Mouse (Mus musculus) frontal cortex, postnatal 10 days (tissue): ENCODE data around the gene Gm13283.
"Not testable (repeated sequence)": the region's sequence is repeated elsewhere in the genome, so short reads cannot be mapped to it uniquely, and the experiment has no call there.

Source experiments
- DNase-seq, 2 experiments: peaks; one replicate each; pipeline ENCODE4 v3.0.0; 2022; ENCODE audit warnings: low spot score in 2 of 2, mixed read lengths in 1 of 2

Gm13283 gene

GRCm38 (mm10) chr4:88762341-88762740 lies 2.4 kb downstream of the Gm13283 start:
- peak in 1 of 2 experiments; percentile 26 for DNase-seq

- peak in 1 of 2 experiments; percentile 17 for DNase-seq
Observed at GRCm38 (mm10) chr4:88763384-88764018, 3.6 kb downstream of the Gm13283 start.

DNA sequence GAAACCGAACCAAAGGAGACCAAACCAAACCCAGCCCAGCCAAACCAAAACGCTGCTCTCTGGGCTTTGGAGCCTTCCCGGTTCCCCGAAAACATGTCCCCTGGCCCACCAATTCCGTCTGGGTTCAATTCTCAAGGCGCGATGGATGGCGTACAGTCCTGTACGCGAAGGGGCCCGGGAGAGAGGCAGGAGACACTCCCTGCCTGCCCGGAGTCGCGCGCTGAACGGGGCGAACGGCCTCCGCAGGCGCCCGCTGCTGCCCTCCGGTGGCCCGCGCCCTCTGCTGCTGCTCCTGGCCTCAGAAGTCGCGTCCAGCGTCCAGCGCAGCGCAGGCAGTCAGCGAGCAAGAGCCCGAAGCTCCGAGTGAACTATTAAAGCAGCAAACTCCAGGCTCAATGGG lies 13.6 kb downstream of the Gm13283 start, which contains the start of gene Gm13290:
TSS of gene Gm13290 (plus strand) at position 301 of the 400 bp plus-strand sequence.
- not testable (repeated sequence) for DNase-seq

DNA sequence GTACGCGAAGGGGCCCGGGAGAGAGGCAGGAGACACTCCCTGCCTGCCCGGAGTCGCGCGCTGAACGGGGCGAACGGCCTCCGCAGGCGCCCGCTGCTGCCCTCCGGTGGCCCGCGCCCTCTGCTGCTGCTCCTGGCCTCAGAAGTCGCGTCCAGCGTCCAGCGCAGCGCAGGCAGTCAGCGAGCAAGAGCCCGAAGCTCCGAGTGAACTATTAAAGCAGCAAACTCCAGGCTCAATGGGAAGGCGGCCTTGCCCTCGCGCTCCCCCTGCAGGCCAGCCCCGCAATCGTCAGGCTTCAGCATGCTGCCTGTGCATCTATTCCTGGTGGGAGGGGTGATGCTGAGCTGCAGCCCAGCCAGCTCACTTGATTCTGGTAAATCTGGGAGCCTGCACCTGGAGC lies 16.7 kb downstream of the Gm13283 start, which contains the start of gene Gm13289:
TSS of gene Gm13289 (plus strand) at position 301 of the 400 bp plus-strand sequence.
- DNase-seq: not testable (repeated sequence)

DNA sequence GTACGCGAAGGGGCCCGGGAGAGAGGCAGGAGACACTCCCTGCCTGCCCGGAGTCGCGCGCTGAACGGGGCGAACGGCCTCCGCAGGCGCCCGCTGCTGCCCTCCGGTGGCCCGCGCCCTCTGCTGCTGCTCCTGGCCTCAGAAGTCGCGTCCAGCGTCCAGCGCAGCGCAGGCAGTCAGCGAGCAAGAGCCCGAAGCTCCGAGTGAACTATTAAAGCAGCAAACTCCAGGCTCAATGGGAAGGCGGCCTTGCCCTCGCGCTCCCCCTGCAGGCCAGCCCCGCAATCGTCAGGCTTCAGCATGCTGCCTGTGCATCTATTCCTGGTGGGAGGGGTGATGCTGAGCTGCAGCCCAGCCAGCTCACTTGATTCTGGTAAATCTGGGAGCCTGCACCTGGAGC lies 19.6 kb downstream of the Gm13283 start, which contains the start of gene Gm13272:
TSS of gene Gm13272 (plus strand) at position 301 of the 400 bp plus-strand sequence.
- not testable (repeated sequence) for DNase-seq

GRCm38 (mm10) chr4:88780320-88780719 lies 20.4 kb downstream of the Gm13283 start:
- DNase-seq: not testable (repeated sequence)

DNA sequence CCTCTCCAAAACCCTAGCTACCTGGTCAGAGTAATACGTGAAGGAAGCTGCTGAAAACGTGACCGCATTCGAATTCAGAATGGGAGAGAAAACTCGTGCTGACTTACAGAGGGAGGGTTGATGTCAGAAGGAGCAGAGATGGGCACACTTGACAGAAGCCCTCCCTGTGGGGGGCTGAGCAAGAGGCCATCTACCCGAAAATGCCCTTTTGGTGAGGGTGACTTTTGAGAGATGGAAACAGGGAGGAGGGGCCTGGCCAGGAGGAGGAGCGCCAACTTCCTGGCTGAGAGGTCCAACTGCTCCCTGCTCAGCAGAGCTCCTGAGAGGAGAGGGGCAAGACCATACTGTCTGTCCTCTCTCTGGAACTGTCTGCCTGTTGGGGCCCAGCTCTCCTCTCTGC lies 21.9 kb downstream of the Gm13283 start, which contains the start of gene Ifnz:
TSS of gene Ifnz (plus strand) at position 301 of the 400 bp plus-strand sequence.
- DNase-seq: not testable (repeated sequence)

DNA sequence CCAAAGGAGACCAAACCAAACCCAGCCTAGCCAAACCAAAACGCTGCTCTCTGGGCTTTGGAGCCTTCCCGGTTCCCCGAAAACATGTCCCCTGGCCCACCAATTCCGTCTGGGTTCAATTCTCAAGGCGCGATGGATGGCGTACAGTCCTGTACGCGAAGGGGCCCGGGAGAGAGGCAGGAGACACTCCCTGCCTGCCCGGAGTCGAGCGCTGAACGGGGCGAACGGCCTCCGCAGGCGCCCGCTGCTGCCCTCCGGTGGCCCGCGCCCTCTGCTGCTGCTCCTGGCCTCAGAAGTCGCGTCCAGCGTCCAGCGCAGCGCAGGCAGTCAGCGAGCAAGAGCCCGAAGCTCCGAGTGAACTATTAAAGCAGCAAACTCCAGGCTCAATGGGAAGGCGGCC lies 22.4 kb downstream of the Gm13283 start:
- not testable (repeated sequence) for DNase-seq

DNA sequence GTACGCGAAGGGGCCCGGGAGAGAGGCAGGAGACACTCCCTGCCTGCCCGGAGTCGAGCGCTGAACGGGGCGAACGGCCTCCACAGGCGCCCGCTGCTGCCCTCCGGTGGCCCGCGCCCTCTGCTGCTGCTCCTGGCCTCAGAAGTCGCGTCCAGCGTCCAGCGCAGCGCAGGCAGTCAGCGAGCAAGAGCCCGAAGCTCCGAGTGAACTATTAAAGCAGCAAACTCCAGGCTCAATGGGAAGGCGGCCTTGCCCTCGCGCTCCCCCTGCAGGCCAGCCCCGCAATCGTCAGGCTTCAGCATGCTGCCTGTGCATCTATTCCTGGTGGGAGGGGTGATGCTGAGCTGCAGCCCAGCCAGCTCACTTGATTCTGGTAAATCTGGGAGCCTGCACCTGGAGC lies 25.5 kb downstream of the Gm13283 start, which contains the start of gene Gm13276:
TSS of gene Gm13276 (plus strand) at position 301 of the 400 bp plus-strand sequence.
- DNase-seq: not testable (repeated sequence)

GRCm38 (mm10) chr4:88788402-88788801 lies 28.5 kb downstream of the Gm13283 start, which contains the start of gene Gm13277:
Gene Gm13277, plus strand, starts transcription at chr4:88788632.
- peak; percentile 33 to 59 for DNase-seq

- DNase-seq: not testable (repeated sequence)
Observed at GRCm38 (mm10) chr4:88791250-88791649, 31.3 kb downstream of the Gm13283 start, which contains the start of gene Gm13278. Gene Gm13278, plus strand, starts transcription at chr4:88791550.

GRCm38 (mm10) chr4:88793936-88794675 lies 34.2 kb downstream of the Gm13283 start, which contains the start of gene Gm13275:
Gene Gm13275, plus strand, starts transcription at chr4:88794487.
- peak; percentile 66 for DNase-seq

DNA sequence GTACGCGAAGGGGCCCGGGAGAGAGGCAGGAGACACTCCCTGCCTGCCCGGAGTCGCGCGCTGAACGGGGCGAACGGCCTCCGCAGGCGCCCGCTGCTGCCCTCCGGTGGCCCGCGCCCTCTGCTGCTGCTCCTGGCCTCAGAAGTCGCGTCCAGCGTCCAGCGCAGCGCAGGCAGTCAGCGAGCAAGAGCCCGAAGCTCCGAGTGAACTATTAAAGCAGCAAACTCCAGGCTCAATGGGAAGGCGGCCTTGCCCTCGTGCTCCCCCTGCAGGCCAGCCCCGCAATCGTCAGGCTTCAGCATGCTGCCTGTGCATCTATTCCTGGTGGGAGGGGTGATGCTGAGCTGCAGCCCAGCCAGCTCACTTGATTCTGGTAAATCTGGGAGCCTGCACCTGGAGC lies 37.2 kb downstream of the Gm13283 start, which contains the start of gene Gm13279:
TSS of gene Gm13279 (plus strand) at position 301 of the 400 bp plus-strand sequence.
- not testable (repeated sequence) for DNase-seq

GRCm38 (mm10) chr4:88799365-88799764 lies 39.4 kb downstream of the Gm13283 start, which contains the start of gene Gm13285:
Gene Gm13285, plus strand, starts transcription at chr4:88799665.
- not testable (repeated sequence) for DNase-seq

DNA sequence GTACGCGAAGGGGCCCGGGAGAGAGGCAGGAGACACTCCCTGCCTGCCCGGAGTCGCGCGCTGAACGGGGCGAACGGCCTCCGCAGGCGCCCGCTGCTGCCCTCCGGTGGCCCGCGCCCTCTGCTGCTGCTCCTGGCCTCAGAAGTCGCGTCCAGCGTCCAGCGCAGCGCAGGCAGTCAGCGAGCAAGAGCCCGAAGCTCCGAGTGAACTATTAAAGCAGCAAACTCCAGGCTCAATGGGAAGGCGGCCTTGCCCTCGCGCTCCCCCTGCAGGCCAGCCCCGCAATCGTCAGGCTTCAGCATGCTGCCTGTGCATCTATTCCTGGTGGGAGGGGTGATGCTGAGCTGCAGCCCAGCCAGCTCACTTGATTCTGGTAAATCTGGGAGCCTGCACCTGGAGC lies 43.0 kb downstream of the Gm13283 start, which contains the start of gene Gm13287:
TSS of gene Gm13287 (plus strand) at position 301 of the 400 bp plus-strand sequence.
- DNase-seq: not testable (repeated sequence)

- not testable (repeated sequence) for DNase-seq
Observed at GRCm38 (mm10) chr4:88805231-88805630, 45.3 kb downstream of the Gm13283 start, which contains the start of gene Gm13288. Gene Gm13288, plus strand, starts transcription at chr4:88805531.

DNA sequence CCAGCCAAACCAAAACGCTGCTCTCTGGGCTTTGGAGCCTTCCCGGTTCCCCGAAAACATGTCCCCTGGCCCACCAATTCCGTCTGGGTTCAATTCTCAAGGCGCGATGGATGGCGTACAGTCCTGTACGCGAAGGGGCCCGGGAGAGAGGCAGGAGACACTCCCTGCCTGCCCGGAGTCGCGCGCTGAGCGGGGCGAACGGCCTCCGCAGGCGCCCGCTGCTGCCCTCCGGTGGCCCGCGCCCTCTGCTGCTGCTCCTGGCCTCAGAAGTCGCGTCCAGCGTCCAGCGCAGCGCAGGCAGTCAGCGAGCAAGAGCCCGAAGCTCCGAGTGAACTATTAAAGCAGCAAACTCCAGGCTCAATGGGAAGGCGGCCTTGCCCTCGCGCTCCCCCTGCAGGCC lies 45.8 kb downstream of the Gm13283 start:
- DNase-seq: not testable (repeated sequence)
